Mouse (Mus musculus) urinary bladder, postnatal 4 days (tissue): ENCODE data around the gene Zbtb38.
"Not testable (repeated sequence)": the region's sequence is repeated elsewhere in the genome, so short reads cannot be mapped to it uniquely, and the experiment has no call there.

Source experiments
- DNase-seq, 2 experiments: peaks; one replicate each; pipeline ENCODE4 v3.0.0; 2021 to 2022; ENCODE audit warnings: low spot score in 2 of 2

The Zbtb38 gene

GRCm38 (mm10) chr9:96644840-96645239, 107.8 kb downstream of the Zbtb38 start:
- DNase-seq = no peak

DNA sequence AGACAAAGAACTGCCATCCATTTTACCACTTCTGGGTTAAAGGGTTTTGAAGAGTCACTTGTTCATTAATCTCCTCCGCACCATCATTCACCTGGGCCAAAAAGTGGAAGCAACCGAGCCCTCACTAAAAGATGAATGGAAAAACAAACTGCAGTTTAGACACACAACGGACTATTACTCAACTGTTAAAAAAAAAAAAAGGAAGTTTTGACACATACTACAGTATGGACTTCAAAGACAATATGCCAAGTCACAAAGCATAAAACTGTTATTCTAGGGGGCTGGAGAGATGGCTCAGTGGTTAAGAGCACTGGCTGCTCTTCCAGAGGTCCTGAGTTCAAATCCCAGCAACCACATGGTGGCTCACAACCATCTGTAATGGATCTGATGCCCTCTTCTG, 108.6 kb downstream of the Zbtb38 start:
- DNase-seq = not testable (repeated sequence)

DNA sequence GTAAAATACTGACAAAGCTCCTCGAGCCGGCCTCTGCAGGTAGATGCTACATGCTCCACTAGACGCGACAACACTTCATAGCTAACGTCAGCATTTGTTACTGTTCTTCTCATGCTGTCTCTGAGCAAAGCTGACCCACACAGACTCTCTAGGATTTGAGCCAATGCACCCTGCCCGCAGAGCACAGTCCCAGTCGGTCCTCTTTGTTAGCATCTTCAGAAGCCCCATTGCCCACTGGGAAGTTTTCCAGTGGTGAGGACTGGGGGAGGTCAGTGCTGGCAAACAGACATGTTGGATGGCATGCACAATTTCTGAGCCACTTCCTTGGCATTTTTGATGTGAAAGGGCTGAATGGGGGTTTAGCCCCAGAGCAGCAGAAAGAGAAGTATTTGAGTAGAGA, 113.2 kb downstream of the Zbtb38 start:
- DNase-seq = no peak

DNA sequence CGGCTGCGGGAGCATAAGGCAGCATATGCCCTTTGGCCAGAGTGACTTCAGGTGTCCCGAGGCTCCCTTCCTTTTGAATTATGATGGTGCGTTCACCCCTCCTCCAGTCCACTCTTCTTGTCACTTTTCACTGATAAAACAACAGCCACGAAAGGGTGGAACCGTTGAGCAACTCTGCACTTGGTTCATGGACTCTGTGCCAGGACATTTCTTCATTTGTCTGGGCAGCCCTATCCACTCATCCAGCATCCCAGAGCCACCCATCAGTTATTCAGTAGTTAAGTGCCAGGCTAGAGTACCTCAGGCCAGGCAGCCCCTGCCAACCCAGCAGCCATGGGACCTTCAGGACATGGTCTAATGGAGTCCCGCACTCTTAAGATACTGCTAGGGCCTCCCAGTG, 114.1 kb downstream of the Zbtb38 start:
- DNase-seq = no peak

- no peak for DNase-seq
Measured at GRCm38 (mm10) chr9:96637157-96637548, 115.5 kb downstream of the Zbtb38 start.

DNA sequence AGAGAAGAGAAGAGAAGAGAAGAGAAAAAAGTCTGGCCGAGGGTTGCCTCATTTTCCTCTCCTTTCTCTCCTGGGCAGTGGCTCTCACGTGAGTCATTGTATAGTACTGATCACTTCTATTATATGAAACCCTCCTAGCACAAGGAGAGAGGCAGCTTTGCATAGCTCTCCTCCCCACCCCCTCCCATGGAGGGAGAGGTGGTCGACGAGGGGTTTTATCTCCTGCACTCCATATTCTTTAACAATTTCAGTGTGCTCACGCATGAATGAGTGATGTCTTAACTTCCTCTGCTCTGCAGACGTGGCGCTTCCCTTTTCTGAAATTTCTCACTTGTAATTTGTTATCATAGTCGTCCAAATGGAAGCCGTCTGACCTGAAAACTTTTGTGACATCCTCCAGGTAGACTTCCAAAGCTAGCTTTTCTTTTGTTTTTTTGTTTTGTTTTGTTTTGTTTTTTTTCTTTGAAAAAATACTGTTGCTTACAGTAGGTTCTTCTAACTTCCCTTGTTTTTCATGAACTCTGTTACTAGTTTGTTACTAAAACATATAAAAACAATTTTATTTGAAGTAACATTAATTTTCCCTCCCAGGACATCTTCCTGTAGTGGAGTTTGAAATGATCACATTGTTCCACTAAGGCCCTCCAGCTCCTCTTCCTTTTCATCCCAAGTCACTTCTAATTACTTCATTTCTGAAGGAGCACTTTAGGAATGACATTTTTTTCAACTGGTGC, 116.0 kb downstream of the Zbtb38 start:
- DNase-seq = no peak

GRCm38 (mm10) chr9:96635899-96636298, 116.7 kb downstream of the Zbtb38 start:
- DNase-seq = no peak

GRCm38 (mm10) chr9:96635176-96635575, 117.5 kb downstream of the Zbtb38 start:
- no peak for DNase-seq

GRCm38 (mm10) chr9:96633771-96634170, 118.9 kb downstream of the Zbtb38 start:
- DNase-seq = no peak
